Mouse (Mus musculus): ENCODE data around the gene Acadvl.
"Not testable (repeated sequence)": the region's sequence is repeated elsewhere in the genome, so short reads cannot be mapped to it uniquely, and the experiment has no call there.

Gene Acadvl

DNA sequence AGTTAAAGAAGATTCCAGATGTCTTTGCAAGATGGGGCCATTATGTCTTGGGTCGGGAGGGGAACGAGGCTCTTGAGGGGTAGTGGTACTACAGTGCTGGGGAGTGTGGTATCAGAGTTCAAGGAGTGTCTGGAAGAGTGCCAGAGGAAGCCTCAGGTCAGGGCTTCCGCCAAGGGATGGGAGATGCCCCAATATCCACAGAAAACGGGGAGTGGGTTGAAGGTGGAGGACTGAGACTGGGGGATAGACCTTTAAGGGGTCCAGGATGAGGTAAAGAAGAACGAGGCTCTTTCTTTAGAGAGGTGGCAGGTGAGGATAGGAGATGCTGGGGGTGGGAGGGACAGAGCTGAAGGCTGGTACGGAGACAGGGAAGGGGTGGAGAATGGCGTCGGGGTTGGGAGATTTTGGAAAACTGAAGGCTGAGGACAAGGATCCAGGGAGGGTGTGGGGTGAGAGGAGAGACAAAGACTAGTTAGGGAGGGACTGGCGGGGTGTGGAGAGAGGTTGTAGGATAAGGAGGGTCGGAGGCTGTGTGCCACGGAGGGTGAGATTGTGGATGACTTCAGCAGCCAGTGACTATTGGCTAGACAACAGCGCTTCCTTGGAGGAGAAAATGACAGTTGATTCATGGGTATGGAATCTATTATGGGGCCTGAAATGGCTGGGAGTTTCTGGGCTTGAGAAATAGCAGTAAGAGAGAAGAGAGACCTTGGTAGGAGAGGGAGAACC lies 13.4 kb upstream of the Acadvl start:
- intact Hi-C loops (cut with DNase I) = no loop called here

DNA sequence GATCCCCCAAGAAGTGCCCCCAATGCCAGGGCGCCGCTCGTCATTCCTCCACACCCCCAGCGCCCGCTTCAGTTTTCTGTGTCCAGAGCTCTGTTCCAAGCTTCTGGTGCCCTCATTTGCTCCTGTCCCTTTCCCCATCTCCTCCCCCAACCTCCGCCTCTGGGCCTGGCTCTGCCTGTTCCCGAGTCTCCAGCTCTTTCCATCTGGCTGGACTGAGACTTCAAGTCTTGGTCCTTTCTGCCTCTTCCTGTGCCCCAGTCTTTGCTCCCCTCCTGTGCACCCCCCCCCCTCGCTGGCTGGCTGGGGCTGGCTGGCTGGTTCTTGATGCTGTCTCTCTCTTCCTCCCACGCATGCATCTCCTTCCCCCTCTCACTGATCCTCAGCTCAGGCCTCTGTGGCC lies 12.2 kb upstream of the Acadvl start:
- intact Hi-C loops (cut with DNase I) = no loop called here

DNA sequence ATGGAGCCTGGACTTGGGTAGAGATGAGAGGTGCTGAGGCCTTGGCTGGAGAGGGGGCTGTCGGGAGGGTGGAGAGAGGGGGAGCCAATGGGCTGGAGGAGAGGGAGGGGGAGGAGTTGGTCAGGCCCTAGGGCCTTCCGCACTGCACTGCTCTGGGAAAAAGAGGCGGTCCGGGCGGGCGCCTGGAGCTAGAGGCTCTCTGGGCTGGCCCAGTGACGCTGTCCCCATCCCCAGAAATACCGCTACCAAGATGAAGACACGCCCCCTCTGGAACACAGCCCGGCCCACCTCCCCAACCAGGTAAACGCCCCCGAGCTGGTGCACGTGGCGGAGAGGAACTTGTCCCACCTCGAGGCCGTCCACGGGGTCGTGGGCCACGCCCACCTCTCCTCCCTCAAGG lies 11.5 kb upstream of the Acadvl start:
- intact Hi-C loops (cut with DNase I) = no loop called here

DNA sequence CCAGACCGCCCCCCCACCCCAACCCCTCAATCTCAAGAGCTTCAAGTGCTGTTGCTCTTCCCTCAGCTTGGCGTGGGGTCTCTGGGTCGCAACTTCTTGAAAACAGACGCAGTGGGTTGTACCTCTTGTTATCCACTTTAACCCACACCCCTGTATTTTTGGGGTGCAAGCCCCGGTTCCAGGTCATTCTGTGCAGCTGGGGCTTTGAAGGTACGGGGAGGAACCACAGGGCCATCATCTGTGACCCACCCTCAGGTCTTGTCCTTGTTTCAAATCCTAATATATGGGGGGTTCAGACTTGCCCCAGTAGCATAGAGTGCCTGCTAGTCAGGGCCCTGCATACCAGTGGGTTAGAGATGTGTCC lies 8.9 kb upstream of the Acadvl start:
- intact Hi-C loops (cut with DNase I) = no loop called here

DNA sequence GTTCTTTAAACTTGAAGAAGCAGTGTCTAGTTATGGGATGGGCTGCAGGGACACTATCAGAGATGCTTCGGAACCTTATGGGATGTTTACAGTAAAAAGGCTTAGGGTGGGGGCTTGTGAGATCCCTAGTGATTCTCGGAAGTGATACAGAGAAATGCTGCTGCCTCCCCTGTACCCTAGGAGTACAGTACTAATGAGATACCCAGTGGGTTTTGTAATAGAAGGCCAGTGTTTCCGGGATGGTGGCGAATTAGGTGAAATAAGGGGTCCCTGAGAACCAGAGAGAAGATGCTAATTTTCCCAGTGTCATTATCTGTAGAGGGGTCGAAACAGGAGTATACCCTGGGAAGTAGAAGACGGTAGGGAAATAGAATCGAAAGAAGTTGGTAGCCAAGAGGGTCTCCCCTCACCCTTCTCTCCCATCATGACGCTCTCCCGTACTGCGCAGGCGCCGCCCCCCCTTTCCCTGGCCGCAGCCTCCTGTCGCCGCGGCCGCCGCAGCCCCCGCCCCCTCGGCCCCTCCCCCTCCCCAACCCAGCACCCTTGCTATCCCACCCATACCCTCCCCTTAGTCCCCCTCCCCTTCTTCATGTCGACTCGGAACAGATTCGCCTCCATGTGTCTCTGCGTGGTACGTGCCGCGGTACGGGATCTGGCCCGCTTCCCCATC lies 8.4 kb upstream of the Acadvl start:
- intact Hi-C loops (cut with DNase I) = no loop called here

- intact Hi-C loops (cut with DNase I) = no loop called here
Observed at GRCm38 (mm10) chr11:70021264-70022132, 6.3 kb upstream of the Acadvl start.

DNA sequence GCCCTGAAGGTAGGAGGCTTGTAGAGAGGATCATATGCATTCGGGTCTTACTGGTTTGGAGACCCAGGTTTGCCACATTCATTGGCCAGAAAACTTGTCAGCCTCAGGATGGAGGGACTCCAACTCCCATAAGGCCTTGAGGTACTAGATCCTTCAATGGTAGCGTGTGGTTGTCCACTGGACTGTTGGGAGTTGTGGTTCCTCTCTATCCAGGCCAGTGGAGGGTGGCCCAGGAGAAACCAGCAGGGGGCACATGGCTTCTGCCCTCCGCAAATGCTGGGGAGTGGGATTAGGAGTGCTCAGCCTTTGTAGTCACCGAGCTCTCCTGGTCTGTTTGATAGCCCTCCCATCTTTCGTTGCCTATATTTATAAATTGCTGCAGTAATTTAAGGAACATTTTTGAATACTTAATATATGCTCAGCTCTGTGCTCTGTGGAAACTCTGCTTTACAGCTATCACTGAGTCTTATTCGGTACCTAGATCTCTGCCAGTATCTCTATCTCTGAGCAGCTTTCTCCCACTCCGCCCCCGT lies 5.6 kb upstream of the Acadvl start:
- intact Hi-C loops (cut with DNase I) = no loop called here

DNA sequence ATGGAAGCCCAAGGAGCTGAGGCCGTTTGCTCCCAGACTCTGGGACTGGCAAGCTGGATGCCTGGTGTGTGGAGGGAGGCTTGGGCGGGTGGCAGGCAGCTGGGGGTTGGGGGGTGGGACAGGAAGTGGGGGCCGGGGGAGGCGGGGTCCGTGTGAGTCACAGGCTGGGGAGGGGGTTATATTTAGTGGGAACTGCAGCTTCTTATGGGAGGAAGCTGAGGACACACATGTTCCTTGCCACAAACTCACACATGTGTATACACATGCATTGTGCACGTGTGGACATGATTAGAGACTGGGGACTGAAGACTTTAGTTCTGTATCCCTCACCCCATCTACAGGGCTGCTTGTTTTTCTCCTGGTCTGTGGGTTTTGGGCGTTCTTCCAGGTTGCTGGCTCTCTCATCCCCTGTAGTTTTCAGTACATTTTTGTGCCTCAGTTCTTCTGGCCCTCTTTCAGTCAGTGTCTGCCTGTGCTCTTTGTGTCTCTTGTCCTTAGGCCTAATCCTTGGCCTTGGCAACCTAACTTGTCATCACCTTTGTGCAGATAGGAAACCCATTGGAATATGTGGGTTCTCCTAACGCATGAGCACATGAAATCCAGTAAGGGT lies 4.9 kb upstream of the Acadvl start:
- intact Hi-C loops (cut with DNase I) = no loop called here

DNA sequence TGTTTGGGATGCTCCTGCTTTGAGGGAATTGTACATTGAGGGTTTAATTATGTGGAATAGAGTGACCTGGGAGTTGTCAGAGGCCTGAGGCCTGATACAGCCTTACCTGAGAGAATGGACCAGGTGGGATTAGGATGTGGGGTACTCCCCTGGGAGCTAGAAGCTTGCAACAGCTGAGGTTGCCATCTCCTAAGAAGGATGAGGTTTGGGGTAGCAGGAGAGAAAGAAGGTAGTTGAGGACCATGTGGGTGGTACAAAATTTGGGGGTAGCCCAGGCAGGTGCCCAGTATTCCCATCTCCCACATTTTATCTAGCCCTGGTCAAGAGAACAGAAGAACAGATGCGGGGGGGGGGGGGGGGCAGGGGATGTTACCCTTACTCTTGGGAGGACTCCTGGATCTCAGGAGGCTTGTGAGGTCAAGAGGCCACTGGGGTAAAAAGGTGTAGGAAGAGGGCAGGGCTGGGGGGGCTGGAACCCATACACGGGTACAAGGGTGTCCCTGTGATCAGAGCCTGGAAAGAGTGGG lies 4.3 kb upstream of the Acadvl start:
- intact Hi-C loops (cut with DNase I) = no loop called here

GRCm38 (mm10) chr11:70018131-70018990 lies 3.1 kb upstream of the Acadvl start:
- intact Hi-C loops (cut with DNase I) = no loop called here

- intact Hi-C loops (cut with DNase I) = no loop called here
Observed at GRCm38 (mm10) chr11:70017199-70017767, 2.1 kb upstream of the Acadvl start.

DNA sequence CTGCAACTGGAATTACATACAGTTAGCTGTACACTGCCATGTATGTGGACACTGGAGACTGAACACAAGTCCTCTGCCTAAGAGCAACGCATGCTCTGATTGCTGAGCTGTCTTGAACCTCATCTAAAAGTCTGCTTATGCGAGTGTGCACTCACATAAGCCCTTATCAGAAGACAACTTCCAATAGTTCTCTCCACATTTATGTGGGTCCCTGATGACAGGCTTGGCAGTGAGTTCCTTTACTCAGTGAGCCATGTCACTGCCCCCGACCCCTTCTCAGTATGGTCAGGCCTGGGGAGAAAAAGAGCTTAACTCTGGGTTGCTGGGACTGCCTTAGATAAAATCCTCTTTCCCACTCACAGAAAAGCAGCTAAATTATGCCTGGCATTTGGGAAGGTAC lies 1.5 kb upstream of the Acadvl start, which contains the start of gene Dlg4:
Gene Dlg4, plus strand, starts transcription at position 274 of the 400 bp plus-strand sequence.
- intact Hi-C loops (cut with DNase I) = no loop called here

DNA sequence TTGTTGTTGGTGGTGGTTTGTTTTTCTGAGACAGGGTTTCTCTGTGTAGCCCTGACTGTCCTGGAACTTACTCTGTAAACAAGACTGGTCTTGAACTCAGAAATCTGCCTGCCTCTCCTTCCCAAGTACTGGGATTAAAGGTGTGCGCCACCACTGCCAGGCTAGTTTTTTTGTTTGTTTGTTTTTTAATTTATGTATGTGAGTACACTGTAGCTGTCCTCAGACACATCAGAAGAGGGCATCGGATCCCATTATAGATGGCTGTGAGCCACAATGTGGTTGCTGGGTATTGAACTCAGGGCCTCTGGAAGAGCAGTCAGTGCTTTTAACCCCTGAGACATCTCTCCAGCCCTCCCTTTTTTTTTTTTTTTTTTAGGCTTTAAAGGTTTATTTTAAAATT lies 966 bp upstream of the Acadvl start:
- intact Hi-C loops (cut with DNase I) = not testable (repeated sequence)

DNA sequence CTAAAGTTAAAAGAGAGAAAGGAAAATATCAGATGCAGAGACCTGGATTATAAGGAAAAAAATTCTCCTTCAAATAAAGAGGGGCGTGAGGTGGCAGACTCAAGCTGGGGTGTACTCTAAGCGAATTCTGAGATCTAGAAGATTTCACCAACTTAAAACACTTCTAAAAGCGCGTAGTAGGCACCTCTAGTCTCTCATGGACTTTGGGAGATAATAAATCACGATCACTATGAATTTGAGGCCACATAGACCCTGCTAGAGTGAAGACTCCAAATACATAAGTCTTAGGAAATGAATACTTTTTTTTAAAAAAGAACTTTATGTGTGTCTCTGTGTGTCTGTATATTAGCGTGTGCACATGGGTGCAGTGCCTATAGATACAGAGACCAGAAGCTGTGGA lies 466 bp upstream of the Acadvl start:
- intact Hi-C loops (cut with DNase I) = no loop called here

GRCm38 (mm10) chr11:70014051-70014450 lies 1.2 kb downstream of the Acadvl start:
- intact Hi-C loops (cut with DNase I) = no loop called here

GRCm38 (mm10) chr11:70013408-70013807 lies 1.8 kb downstream of the Acadvl start:
- intact Hi-C loops (cut with DNase I) = no loop called here

DNA sequence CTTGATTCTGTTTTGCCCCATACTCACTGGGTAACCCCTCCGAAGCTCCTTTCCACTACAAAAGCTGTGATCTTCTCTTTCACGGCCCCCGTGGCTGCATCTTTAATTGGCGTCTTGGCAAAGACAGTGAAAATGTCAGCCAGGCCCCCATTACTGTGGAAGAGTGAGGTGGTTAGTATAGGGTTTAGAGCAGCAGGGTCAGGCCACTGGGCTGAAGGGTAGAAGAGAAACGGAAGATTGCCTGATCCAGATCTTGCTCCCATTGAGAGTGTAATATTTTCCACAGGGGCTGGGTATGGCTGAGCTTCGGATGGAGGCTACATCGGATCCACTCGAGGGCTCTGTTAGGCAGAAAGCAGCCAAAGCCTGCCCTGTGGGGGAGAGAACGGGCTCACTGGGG lies 2.3 kb downstream of the Acadvl start:
- intact Hi-C loops (cut with DNase I) = no loop called here

DNA sequence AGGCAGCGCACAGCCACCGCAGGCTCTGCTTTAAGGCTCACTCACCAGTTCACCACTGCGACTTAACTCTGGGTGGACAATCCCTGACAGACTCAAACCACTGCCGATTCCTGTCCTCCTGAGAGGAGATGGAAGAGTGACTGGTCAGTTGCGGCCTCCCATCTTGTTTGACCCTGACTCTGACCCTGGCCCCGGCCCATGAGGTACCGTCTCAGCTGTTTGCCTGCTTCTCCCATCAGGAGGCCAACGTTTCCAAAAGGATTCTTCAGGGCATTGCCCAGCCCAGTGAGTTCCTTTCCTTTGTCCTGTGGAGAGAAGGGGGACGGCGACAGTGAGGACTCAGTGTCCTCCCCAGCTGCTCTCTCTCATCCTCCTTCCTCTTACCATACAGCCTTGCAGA lies 4.2 kb downstream of the Acadvl start:
- intact Hi-C loops (cut with DNase I) = no loop called here

- intact Hi-C loops (cut with DNase I) = no loop called here
Observed at GRCm38 (mm10) chr11:70010548-70010947, 4.7 kb downstream of the Acadvl start.

DNA sequence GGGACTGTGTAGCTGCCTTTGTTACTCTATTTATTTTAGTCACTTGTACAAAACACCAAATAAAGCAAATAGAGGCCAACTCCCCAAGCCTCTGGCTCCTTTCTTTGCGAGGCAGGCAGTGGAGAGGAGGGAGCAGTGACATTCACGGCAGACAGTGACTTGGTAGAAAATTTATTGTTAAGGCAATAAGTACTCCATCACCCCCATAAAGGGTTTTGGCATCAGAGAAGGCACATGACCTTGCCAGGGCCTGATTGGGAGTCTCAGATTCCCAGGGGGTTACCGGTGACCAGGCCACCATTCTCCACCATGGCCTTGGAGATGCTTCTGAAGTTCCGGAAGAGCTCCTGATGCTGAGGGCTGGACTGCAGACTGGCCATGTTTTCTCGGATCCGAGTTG lies 5.2 kb downstream of the Acadvl start:
- intact Hi-C loops (cut with DNase I) = no loop called here
